Mouse (Mus musculus) limb, embryonic 14.5 days (tissue): ENCODE results near the gene Unc5cl. TPM values are rescaled to one million over a fixed set of nuclear protein-coding genes. Genes with fewer than 3 reads are reported as not detected.

Source experiments
- ATAC-seq: fragments of 200-750 bp; cut with Nextera tagmentation; 2 replicates; pipeline ENCODE4 v1.8.0; 2017; ENCODE audit warnings: low read depth, moderate number of reproducible peaks, moderate TSS enrichment; ENCODE audit not compliant: low FRiP score
- DNase-seq: peaks from one replicate; pipeline ENCODE4 v3.0.0-alpha.2; 2015; ENCODE audit warnings: low spot score
- H3K27ac ChIP-seq: fragments of 300-500 bp; sonication (generic); replicated peaks from 2 replicates; pipeline ENCODE4 v1.5.1; 2014; ENCODE audit warnings: low read depth, mild to moderate bottlenecking, low read length, moderate library complexity, mixed read lengths
- H3K27me3 ChIP-seq: fragments of 300-500 bp; sonication (generic); 2 replicates; pipeline ENCODE4 v1.6.1; 2014; ENCODE audit warnings: low read length, mixed read lengths; ENCODE audit not compliant: control insufficient read depth, insufficient read depth
- H3K36me3 ChIP-seq: fragments of 300-500 bp; sonication (generic); 2 replicates; pipeline ENCODE4 v1.6.1; 2014; ENCODE audit warnings: mild to moderate bottlenecking, low read length, moderate library complexity, mixed read lengths; ENCODE audit not compliant: control insufficient read depth, insufficient read depth
- H3K4me1 ChIP-seq: fragments of 300-500 bp; sonication (generic); 2 replicates; pipeline ENCODE4 v1.6.1; 2014; ENCODE audit warnings: antibody characterized with exemption, low read length, mixed read lengths; ENCODE audit not compliant: control insufficient read depth, insufficient read depth
- H3K4me2 ChIP-seq: fragments of 300-500 bp; sonication (generic); replicated peaks from 2 replicates; pipeline ENCODE4 v1.6.1; 2014; ENCODE audit warnings: low read depth, mild to moderate bottlenecking, low read length, moderate library complexity; ENCODE audit not compliant: severe bottlenecking
- H3K4me3 ChIP-seq: fragments of 300-500 bp; sonication (generic); replicated peaks from 2 replicates; pipeline ENCODE4 v1.5.1; 2014; ENCODE audit warnings: low read length
- H3K9ac ChIP-seq: fragments of 300-500 bp; sonication (generic); 2 replicates; pipeline ENCODE4 v1.6.1; 2014; ENCODE audit warnings: mild to moderate bottlenecking, low read depth, low read length, moderate library complexity; ENCODE audit not compliant: severe bottlenecking
- H3K9me3 ChIP-seq: fragments of 300-500 bp; sonication (generic); 2 replicates; pipeline ENCODE4 v1.6.1; 2016; ENCODE audit warnings: low read length; ENCODE audit not compliant: control insufficient read depth
- POLR2A ChIP-seq: fragments of 200-500 bp; IDR thresholded peaks from 2 replicates; pipeline ENCODE4 v1.8.0; 2012; ENCODE audit warnings: inconsistent platforms, mild to moderate bottlenecking, moderate library complexity, borderline replicate concordance; ENCODE audit not compliant: insufficient read depth, insufficient read length; ENCODE audit errors: extremely low read depth
- WGBS: fragments of 180-500 bp; shearing (Covaris S2); extraction: QIAGEN DNeasy Blood & Tissue Kit; methylation state at CpG from one replicate; pipeline ENCODE4 v1.1.7; 2014; 5-methylcytosine and 5-hydroxymethylcytosine counted together
- polyA plus RNA-seq, 2 experiments: library from polyadenylated mRNA; depleted of rRNA in 1 of 2; stranded (reverse) in 1 of 2; unstranded in 1 of 2; fragments of >200 nt; fragmentation: Nextera tagmentation in 1 of 2; extraction: Ambion mirVana in 1 of 2; gene quantifications; 2 replicates each; pipeline versions ENCODE4 v1.2.1 to v1.2.3; 2012 to 2014

The Unc5cl gene
- polyA plus RNA-seq, 2 experiments: 0.15 to 0.18 TPM

DNA sequence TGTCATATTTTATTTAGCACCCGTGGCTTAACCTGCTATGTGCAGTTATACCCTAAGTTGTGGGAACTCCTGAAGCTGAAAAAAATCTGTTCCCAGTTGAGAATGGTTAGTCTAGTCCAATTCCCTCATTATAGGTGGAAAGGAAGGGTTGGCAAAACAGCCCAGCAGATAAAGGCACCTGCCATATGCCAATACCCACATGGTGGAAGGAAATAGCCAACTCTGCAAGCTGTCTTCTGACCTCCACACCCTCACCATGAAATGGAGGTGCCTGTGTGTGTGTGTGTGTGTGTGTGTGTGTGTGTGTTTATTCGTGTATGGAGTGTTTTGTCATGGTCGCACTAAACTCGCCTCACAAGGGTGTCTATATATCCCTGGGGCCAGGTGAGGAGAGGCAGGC is 115.0 kb downstream of the Unc5cl start:
- Histone ChIP-seq H3K9ac (no peak overlapping the region), H3K27ac (no peak overlapping the region), H3K4me2 (no peak overlapping the region), H3K36me3 (no peaks in the 10 kb centered on the region), H3K4me3 (no peak overlapping the region), H3K9me3 (no peaks in the 10 kb centered on the region), H3K4me1 (no peaks in the 10 kb centered on the region), H3K27me3 (no peaks in the 10 kb centered on the region)
- DNase-seq (no peak), ATAC-seq (no peak)
- TF ChIP-seq POLR2A: no peak
- WGBS: 87% methylated on average over 4 of the region's 4 CpGs

DNA sequence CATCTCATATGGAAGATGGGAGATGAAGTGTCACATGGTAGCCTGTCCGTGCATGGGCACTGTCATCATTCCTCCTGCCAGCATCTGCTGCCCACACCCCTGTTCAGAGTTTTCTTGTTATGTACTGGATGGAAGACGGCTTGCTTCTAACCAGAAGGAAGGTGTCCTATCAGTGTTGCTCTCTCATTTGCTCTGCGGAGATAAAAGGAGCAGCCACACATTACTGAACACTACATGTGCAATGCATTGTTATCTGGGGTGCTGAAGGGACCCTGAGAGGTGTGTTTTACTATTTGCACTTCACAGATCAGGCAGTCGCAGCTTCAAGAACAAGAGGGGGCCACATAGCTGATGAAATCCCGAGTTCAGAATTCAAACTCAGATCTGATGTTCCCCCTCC is 126.5 kb downstream of the Unc5cl start:
- WGBS: 84% methylated on average over 5 of the region's 5 CpGs
- Histone ChIP-seq H3K4me2 (no peak overlapping the region), H3K4me3 (no peak overlapping the region), H3K9ac (no peak overlapping the region), H3K4me1 (peaks cover 4% of the 10 kb centered on the region; the same call in 1 of the 2 replicates), H3K27ac (no peak overlapping the region), H3K9me3 (no peaks in the 10 kb centered on the region), H3K27me3 (no peaks in the 10 kb centered on the region), H3K36me3 (no peaks in the 10 kb centered on the region)
- ATAC-seq (no peak), DNase-seq (no peak)
- TF ChIP-seq POLR2A: no peak

GRCm38 (mm10) chr17:48582486-48582990 is 127.8 kb downstream of the Unc5cl start:
- TF ChIP-seq POLR2A: no peak
- WGBS: 56% methylated on average over 14 of the region's 14 CpGs
- H3K36me3 ChIP-seq: no peaks in the 10 kb centered on the region
- ATAC-seq: no peak
- no peaks in the 10 kb centered on the region for H3K27me3 ChIP-seq
- no peak overlapping the region for H3K9ac ChIP-seq
- 0 out of 2 replicates have a peak overlapping the region, but pooled peaks have one; percentile 7 for H3K4me3 ChIP-seq
- DNase-seq: no peak
- no peak overlapping the region for H3K27ac ChIP-seq
- 0 out of 2 replicates have a peak overlapping the region, but pooled peaks have one; percentile 24 for H3K4me2 ChIP-seq
- peaks cover 6% of the 10 kb centered on the region; the same call in 1 of the 2 replicates for H3K4me1 ChIP-seq
- no peaks in the 10 kb centered on the region for H3K9me3 ChIP-seq

DNA sequence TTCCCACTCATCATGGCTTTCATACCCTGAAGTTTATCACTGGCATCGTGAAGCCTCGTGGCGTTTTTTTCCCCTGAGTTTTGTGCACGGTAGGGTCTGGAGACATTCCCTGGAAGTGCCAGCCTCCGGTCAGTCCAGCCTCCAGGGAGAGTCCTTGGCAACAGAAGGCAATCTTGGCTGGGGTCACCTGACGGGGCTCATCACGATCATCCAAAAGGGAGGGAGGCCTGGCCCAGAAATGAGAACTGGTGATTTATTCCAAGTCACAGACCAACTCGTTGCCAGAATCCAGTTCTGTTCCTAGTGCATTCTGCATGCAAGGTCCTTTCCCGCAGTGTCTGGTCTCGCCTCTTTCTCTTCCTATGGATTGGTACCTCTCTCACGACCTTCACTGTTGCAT is 128.7 kb downstream of the Unc5cl start:
- Histone ChIP-seq H3K27me3 (no peaks in the 10 kb centered on the region), H3K27ac (no peak overlapping the region), H3K4me2 (no peak overlapping the region), H3K9me3 (no peaks in the 10 kb centered on the region), H3K4me3 (no peak overlapping the region), H3K4me1 (peaks cover 6% of the 10 kb centered on the region; the same call in 1 of the 2 replicates), H3K36me3 (no peaks in the 10 kb centered on the region), H3K9ac (no peak overlapping the region)
- TF ChIP-seq POLR2A: no peak
- DNase-seq (no peak), ATAC-seq (no peak)
- WGBS: 83% methylated on average over 11 of the region's 11 CpGs

GRCm38 (mm10) chr17:48585902-48586359 is 131.2 kb downstream of the Unc5cl start:
- Histone ChIP-seq H3K9me3 (no peaks in the 10 kb centered on the region), H3K4me3 (peak overlapping the region; percentile 19), H3K36me3 (no peaks in the 10 kb centered on the region), H3K27ac (peak overlapping the region; percentile 7; the same call in 1 of the 2 replicates), H3K4me2 (peak overlapping the region; percentile 57), H3K4me1 (peaks cover 6% of the 10 kb centered on the region; the same call in 1 of the 2 replicates), H3K27me3 (no peaks in the 10 kb centered on the region), H3K9ac (peak overlapping the region; percentile 13; the same call in 1 of the 2 replicates)
- WGBS: 5% methylated on average over 14 of the region's 14 CpGs
- DNase-seq: peak; percentile 72
- TF ChIP-seq POLR2A: no peak
- ATAC-seq: peak; percentile 86
